Mouse (Mus musculus): Measurements from ENCODE around the gene Macrod2. TPM values are rescaled to one million over a fixed set of nuclear protein-coding genes. Genes with fewer than 3 reads are reported as not detected.

The Macrod2 gene
- polyA plus RNA-seq, 1 experiment from 2014 or later = 35.0 TPM

DNA sequence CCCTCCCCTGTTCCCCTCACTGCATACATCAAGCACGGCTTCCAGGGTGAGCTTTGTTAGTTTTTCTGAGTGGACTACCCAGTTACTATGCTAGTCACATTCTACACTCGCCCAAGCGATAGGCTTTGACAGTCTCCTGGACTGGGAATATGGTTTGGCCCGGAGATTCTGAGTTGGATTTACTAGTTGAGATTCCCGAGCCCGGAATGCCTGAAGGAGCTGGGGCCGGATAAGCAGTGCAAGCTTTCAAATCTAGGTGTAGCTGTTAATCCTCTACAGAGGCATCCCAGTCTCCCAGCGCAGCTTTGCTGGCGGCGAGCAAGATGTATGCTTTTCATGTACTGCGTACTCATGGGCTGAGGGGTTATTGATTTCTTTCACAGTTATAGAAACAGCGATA, 275.3 kb downstream of the Macrod2 start:
- no peak overlapping the region for H3K27ac ChIP-seq
- WGBS = under 1% methylated on average over 12 of the region's 12 CpGs
- no peaks in the 10 kb centered on the region for H3K27me3 ChIP-seq
- H3K9ac ChIP-seq = peak overlapping the region; percentile 42
- no peaks in the 10 kb centered on the region for H3K9me3 ChIP-seq
- H3K4me2 ChIP-seq = peak overlapping the region; percentile 66
- H3K36me3 ChIP-seq = no peaks in the 10 kb centered on the region
- ATAC-seq (ENCODE audit: borderline replicate concordance, extremely low read depth, low FRiP score, low TSS enrichment) = no peak
- H3K4me1 ChIP-seq = 0 out of 2 replicates have a peak, but pooled peaks cover 10% of the 10 kb centered on the region
- H3K4me3 ChIP-seq = peak overlapping the region; percentile 49

DNA sequence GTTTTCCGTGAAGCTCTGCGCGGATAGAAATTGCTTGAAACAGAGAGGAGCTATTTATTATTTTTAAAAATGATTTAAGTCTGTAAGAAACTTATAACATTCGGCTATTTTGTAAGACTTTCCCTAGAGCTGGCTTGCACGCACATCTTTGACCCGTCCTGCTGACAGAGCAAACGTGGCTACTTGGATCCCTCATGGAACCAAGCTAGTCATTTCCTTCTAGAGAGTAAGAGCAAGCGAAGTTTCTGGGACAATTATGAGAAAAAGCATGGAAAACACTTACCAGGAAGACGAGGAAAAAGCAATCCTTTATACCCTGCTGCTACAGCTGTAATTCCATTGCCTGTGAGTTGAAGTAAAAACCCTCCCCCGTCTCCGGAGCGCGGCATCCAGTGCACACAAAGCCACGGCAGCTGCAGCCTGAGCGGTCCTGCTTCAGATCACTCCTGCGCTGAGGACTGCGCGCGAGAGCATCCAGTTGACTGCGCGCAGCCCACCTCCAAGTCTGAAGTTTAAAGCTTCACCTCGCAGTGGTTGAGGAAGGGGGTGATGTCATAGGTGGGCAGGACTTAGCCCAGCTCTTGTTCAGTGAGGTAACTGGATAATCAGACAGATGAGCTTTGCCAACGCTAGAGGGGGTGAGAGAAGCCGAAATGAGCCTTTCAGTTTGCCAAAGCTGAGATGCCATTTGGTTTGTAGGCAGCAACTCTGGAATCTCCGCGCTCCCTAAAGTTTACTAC, 276.0 kb downstream of the Macrod2 start, which contains the start of gene Flrt3:
Flrt3 (minus strand) TSS at position 507 of the 740 bp plus-strand sequence.
- Histone ChIP-seq H3K4me2 (peak within 1 kb of the TSS; percentile 66), H3K27me3 (no peaks in the 10 kb centered on the region), H3K9me3 (no peaks in the 10 kb centered on the region), H3K4me3 (peak within 1 kb of the TSS; percentile 49), H3K36me3 (no peaks in the 10 kb centered on the region), H3K27ac (peak within 1 kb of the TSS; percentile 45), H3K4me1 (0 out of 2 replicates have a peak, but pooled peaks cover 10% of the 10 kb centered on the region), H3K9ac (peak within 1 kb of the TSS; percentile 42)
- ATAC-seq (ENCODE audit: borderline replicate concordance, extremely low read depth, low FRiP score, low TSS enrichment) = peak; percentile 98
- under 1% methylated on average over 26 of the region's 26 CpGs for WGBS

DNA sequence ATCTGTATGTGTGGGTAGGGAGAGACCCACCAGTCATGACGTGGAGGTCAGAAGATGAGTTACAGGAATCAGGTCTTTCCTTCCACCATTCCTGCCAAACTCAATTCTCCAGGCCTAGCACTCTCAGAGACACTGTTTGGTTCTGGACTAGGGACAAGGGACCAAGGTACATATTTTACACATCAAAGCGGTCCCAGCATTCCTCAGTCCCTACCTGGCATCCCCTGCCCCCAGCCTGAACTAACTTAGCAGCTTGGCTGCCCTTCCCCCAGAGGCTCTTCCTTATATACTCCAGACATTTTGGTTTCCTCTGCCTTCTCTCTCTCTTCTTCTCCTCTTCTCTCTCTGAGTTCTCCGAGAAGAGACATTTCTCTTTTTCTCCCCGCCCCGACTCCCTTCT, 278.4 kb downstream of the Macrod2 start:
- ATAC-seq (ENCODE audit: borderline replicate concordance, extremely low read depth, low FRiP score, low TSS enrichment) = no peak
- H3K4me1 ChIP-seq = 0 out of 2 replicates have a peak, but pooled peaks cover 3% of the 10 kb centered on the region
- H3K9ac ChIP-seq = no peak overlapping the region
- H3K27ac ChIP-seq = no peak overlapping the region
- no peak overlapping the region for H3K4me3 ChIP-seq
- WGBS = 87% methylated on average over 5 of the region's 5 CpGs
- no peaks in the 10 kb centered on the region for H3K9me3 ChIP-seq
- H3K4me2 ChIP-seq = no peak overlapping the region
- H3K36me3 ChIP-seq = no peaks in the 10 kb centered on the region
- no peaks in the 10 kb centered on the region for H3K27me3 ChIP-seq

DNA sequence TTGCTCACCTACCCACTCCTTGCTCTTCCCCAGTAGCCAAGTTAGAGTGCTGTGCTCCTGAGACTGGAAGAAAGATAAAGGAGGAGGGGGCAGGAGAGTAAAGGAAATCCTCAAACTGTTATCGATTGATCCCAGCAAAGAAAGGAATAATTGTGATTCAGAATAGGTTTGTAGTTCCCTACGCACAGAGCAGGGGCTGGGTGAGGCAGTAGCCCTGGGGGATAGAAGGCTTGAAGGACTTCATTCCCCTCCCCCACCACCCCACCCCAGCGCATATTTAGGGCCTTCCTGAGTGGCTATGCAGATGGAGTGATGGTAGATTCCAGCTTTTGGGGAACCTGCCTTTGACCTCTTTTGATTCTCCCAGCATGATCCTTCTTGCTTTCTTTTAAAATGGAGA, 281.6 kb downstream of the Macrod2 start:
- Histone ChIP-seq H3K4me1 (no peaks in the 10 kb centered on the region), H3K27ac (no peak overlapping the region), H3K4me3 (no peak overlapping the region), H3K4me2 (no peak overlapping the region), H3K9me3 (no peaks in the 10 kb centered on the region), H3K27me3 (no peaks in the 10 kb centered on the region), H3K36me3 (no peaks in the 10 kb centered on the region), H3K9ac (no peak overlapping the region)
- ATAC-seq (ENCODE audit: borderline replicate concordance, extremely low read depth, low FRiP score, low TSS enrichment) = no peak
- 50% methylated on average over 3 of the region's 3 CpGs for WGBS

DNA sequence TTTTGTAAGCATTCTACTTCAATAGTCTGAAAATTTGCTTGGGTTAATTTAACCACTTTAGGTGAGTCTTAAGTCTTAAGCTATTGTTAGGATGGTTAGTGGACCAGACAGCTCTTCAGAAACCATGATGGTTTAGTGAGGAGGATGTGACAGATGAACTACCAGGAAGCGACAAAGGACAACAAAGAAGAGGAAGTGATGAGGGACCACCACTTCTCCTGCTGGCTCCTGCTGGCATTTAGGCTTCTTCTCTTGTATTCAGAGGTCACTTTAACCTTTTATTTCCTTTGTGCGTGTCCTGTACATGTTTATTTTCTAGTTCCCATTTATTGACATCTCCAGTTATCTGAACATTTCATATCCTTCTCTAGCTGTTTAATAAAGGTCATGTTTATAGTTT, 295.8 kb downstream of the Macrod2 start:
- Histone ChIP-seq H3K4me3 (no peak overlapping the region), H3K27me3 (no peaks in the 10 kb centered on the region), H3K36me3 (no peaks in the 10 kb centered on the region), H3K27ac (no peak overlapping the region), H3K9ac (no peak overlapping the region), H3K9me3 (no peaks in the 10 kb centered on the region), H3K4me1 (no peaks in the 10 kb centered on the region), H3K4me2 (no peak overlapping the region)
- no peak for ATAC-seq (ENCODE audit: borderline replicate concordance, extremely low read depth, low FRiP score, low TSS enrichment)
- WGBS = 75% methylated on average over 2 of the region's 2 CpGs

DNA sequence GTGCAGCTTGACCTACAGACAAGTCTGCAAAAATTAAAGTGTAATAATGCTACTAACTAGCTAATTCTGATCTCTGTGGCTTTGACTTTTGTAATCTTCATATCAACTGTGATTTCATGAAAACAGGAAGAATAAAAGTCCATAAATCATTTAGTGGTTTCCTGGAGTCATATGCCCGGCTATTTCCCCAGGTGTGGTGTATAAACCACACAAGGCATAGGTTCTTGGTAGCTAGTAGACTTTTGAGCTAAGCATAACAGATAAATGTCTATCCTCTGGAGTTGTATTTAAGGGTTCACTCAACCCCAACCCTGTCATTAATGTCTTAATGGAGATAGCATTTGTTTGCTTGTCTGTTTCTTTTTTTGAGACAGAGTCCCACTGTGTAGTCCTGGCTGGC, 296.3 kb downstream of the Macrod2 start:
- Histone ChIP-seq H3K27ac (no peak overlapping the region), H3K9me3 (no peaks in the 10 kb centered on the region), H3K4me3 (no peak overlapping the region), H3K36me3 (no peaks in the 10 kb centered on the region), H3K9ac (no peak overlapping the region), H3K27me3 (no peaks in the 10 kb centered on the region), H3K4me2 (no peak overlapping the region), H3K4me1 (no peaks in the 10 kb centered on the region)
- WGBS = 71% methylated on average over 1 of the region's 1 CpGs
- ATAC-seq (ENCODE audit: borderline replicate concordance, extremely low read depth, low FRiP score, low TSS enrichment) = no peak

DNA sequence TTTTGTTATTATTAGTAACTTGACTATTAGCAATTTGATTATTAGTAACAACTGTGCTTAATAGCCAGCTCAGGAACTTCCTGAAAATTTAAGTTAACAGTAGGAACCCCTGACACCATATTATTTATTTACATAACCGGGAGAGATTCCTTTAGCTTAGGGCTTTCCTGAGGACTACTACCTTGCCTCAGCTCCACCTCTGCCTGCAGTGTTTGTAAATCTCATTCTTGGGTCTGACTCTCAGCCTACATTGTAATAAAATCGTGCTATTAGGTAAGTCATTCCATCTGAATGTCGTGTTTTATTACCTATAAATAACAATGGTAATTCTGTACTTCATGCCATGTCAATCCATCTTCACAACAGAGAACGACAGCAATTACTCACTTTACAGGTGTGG, 297.4 kb downstream of the Macrod2 start:
- 48% methylated on average over 4 of the region's 4 CpGs for WGBS
- no peak overlapping the region for H3K9ac ChIP-seq
- no peak overlapping the region for H3K27ac ChIP-seq
- no peak overlapping the region for H3K4me2 ChIP-seq
- no peaks in the 10 kb centered on the region for H3K4me1 ChIP-seq
- no peak overlapping the region for H3K4me3 ChIP-seq
- no peaks in the 10 kb centered on the region for H3K36me3 ChIP-seq
- no peaks in the 10 kb centered on the region for H3K9me3 ChIP-seq
- ATAC-seq (ENCODE audit: borderline replicate concordance, extremely low read depth, low FRiP score, low TSS enrichment) = no peak
- no peaks in the 10 kb centered on the region for H3K27me3 ChIP-seq

DNA sequence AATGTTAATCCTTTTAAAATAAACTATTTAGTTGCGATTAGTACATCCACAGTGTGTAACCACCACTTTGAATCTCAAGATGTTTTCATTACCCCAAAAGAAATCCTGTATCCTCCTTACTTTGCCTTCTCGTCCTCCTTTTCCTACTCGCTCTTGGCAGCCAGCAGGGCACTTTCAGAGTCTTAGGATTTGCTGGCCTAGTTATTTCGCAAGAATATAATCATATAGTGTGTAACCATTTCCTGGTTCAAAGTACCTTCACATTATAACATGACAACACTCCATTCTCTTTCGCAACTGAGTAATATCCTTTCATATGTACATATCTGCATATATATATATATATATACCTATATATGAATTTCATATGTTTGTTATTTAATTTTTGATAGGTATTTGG, 298.7 kb downstream of the Macrod2 start:
- no peaks in the 10 kb centered on the region for H3K4me1 ChIP-seq
- no peaks in the 10 kb centered on the region for H3K9me3 ChIP-seq
- no peak overlapping the region for H3K4me3 ChIP-seq
- no peak overlapping the region for H3K4me2 ChIP-seq
- H3K9ac ChIP-seq = no peak overlapping the region
- H3K36me3 ChIP-seq = no peaks in the 10 kb centered on the region
- WGBS = 72% methylated on average over 5 of the region's 5 CpGs
- H3K27ac ChIP-seq = no peak overlapping the region
- no peaks in the 10 kb centered on the region for H3K27me3 ChIP-seq
- ATAC-seq (ENCODE audit: borderline replicate concordance, extremely low read depth, low FRiP score, low TSS enrichment) = no peak

DNA sequence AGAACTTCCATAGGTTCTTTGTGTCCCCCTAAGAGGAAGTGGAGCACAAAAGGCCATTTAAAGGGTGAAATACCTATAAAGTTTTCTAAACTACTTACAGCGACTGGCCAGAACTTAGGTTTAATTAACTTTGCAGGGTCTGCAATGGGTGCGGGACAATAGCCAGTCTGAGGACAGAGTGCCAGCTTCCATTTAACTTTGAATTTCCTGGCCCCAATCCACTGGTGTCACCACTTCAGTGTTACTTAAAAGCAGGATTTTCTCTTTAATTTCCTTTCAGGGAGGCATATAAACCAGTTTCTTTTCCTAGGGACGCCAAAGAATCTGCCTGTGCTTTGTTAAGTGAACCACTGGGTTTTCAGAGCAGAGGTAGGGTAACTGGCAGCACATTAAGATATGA, 303.5 kb downstream of the Macrod2 start:
- Histone ChIP-seq H3K27ac (no peak overlapping the region), H3K4me2 (no peak overlapping the region), H3K9ac (no peak overlapping the region), H3K36me3 (no peaks in the 10 kb centered on the region), H3K27me3 (no peaks in the 10 kb centered on the region), H3K4me3 (no peak overlapping the region), H3K9me3 (no peaks in the 10 kb centered on the region), H3K4me1 (0 out of 2 replicates have a peak, but pooled peaks cover 9% of the 10 kb centered on the region)
- no peak for ATAC-seq (ENCODE audit: borderline replicate concordance, extremely low read depth, low FRiP score, low TSS enrichment)
- 42% methylated on average over 3 of the region's 3 CpGs for WGBS

DNA sequence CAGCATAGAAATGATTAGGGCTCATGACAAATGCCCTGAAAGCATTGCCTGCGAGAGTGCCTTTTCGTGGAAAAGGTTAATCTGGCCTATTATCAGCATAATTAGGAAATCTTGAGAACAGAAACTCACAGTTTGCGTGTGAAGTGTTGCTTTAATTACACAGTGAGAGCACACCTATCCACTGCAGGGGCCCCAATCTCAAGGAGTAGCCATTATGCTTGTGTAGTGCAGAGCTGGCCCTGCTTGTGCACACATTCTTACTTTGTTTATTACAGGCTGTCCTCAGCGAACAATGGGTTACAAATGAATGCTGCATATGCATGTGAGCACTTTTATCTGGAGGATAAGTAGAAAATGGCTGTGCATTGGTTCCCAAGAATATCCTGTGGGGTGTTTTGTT, 308.3 kb downstream of the Macrod2 start:
- no peaks in the 10 kb centered on the region for H3K36me3 ChIP-seq
- H3K9me3 ChIP-seq = no peaks in the 10 kb centered on the region
- no peak overlapping the region for H3K9ac ChIP-seq
- H3K27me3 ChIP-seq = no peaks in the 10 kb centered on the region
- no peak overlapping the region for H3K27ac ChIP-seq
- ATAC-seq (ENCODE audit: borderline replicate concordance, extremely low read depth, low FRiP score, low TSS enrichment) = no peak
- H3K4me3 ChIP-seq = no peak overlapping the region
- no peak overlapping the region for H3K4me2 ChIP-seq
- 0 out of 2 replicates have a peak, but pooled peaks cover 9% of the 10 kb centered on the region for H3K4me1 ChIP-seq
- 62% methylated on average over 4 of the region's 4 CpGs for WGBS

DNA sequence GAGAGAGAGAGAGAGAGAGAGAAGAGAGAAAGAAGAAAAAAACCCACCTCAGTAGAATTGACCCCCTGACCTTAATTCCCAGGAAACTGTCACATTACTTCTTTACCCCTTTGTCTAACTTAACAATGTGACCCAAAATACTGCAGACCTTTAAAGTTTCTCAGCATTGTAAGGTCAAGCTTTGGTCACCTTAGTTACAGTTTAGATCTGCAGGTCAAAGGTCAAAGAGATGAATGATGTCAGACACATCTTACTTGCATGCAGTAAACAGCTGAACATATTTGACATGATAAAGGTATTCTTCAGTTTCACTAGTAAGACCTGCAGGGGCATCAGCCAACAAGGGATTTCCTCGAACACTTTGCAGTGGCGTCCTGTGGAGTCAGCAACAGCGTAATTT, 309.0 kb downstream of the Macrod2 start:
- no peak for ATAC-seq (ENCODE audit: borderline replicate concordance, extremely low read depth, low FRiP score, low TSS enrichment)
- no peak overlapping the region for H3K9ac ChIP-seq
- H3K27me3 ChIP-seq = no peaks in the 10 kb centered on the region
- H3K4me2 ChIP-seq = no peak overlapping the region
- H3K4me3 ChIP-seq = no peak overlapping the region
- no peaks in the 10 kb centered on the region for H3K36me3 ChIP-seq
- no peaks in the 10 kb centered on the region for H3K9me3 ChIP-seq
- 0 out of 2 replicates have a peak, but pooled peaks cover 9% of the 10 kb centered on the region for H3K4me1 ChIP-seq
- 29% methylated on average over 3 of the region's 3 CpGs for WGBS
- no peak overlapping the region for H3K27ac ChIP-seq

DNA sequence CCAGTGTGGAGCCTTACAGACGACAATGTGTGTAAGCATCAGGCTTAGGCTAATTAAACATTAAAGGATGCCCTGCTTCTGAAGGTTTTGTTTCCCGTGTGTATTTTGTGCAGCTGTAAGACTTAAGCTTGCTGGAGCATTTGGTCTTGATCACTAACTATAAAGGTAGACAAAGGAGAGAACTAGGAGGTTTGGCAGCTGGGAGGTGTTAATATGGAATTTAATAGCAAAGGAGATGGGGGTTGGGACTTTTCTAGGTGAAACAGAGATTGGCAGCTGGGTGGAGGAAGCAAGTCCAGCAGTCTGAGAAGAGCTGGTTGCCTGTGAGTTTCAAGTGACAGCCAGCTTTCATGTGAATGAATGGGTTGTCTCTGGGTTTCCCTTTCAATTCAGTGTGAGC, 310.2 kb downstream of the Macrod2 start:
- no peak for ATAC-seq (ENCODE audit: borderline replicate concordance, extremely low read depth, low FRiP score, low TSS enrichment)
- 0 out of 2 replicates have a peak, but pooled peaks cover 8% of the 10 kb centered on the region for H3K4me1 ChIP-seq
- 23% methylated on average over 2 of the region's 2 CpGs for WGBS

More for the DNA sequence above, 310.2 kb downstream of the Macrod2 start:
- Histone ChIP-seq H3K27ac (no peak overlapping the region), H3K36me3 (no peaks in the 10 kb centered on the region), H3K4me3 (no peak overlapping the region), H3K9ac (no peak overlapping the region), H3K27me3 (no peaks in the 10 kb centered on the region), H3K4me2 (no peak overlapping the region), H3K9me3 (no peaks in the 10 kb centered on the region)
